Mouse (Mus musculus) small intestine, adult 2 months (tissue): ENCODE measurements around the gene Hist1h2ah. TPM values are rescaled to one million over a fixed set of nuclear protein-coding genes. Genes with fewer than 3 reads are reported as not detected.
A peak's percentile ranks its signal among the peaks of the same experiment; 100 is the strongest.

Experiments used
- H3K27ac ChIP-seq: fragments of 200-500 bp; 2 replicates; pipeline ENCODE4 v1.5.1; 2012; ENCODE audit warnings: low read depth, low read length, control low read depth, inconsistent platforms; ENCODE audit not compliant: insufficient read depth
- H3K27me3 ChIP-seq: fragments of 200-500 bp; 2 replicates; pipeline ENCODE4 v1.6.1; 2012; ENCODE audit warnings: mild to moderate bottlenecking, moderate library complexity, low read length, inconsistent platforms; ENCODE audit not compliant: control insufficient read depth, insufficient read depth
- H3K36me3 ChIP-seq: fragments of 200-500 bp; 2 replicates; pipeline ENCODE4 v1.6.1; 2012; ENCODE audit warnings: mild to moderate bottlenecking, low read length, control low read depth, inconsistent platforms; ENCODE audit not compliant: control insufficient read depth, insufficient read depth
- H3K4me1 ChIP-seq: fragments of 200-500 bp; 2 replicates; pipeline ENCODE4 v1.6.1; 2012; ENCODE audit warnings: low read length, inconsistent platforms, mixed read lengths; ENCODE audit not compliant: control insufficient read depth, insufficient read depth, insufficient read length
- H3K4me3 ChIP-seq: fragments of 200-500 bp; 2 replicates; pipeline ENCODE4 v1.5.1; 2012; ENCODE audit warnings: low read depth, mild to moderate bottlenecking, control low read depth, inconsistent platforms, low read length, moderate library complexity
- CTCF ChIP-seq: fragments of 200-500 bp; IDR thresholded peaks from 2 replicates; pipeline ENCODE4 v1.5.1; 2012; ENCODE audit warnings: low read depth, mild to moderate bottlenecking, control low read depth, inconsistent platforms, low read length, moderate library complexity, mixed read lengths; ENCODE audit not compliant: insufficient replicate concordance, insufficient read length; ENCODE audit errors: extremely low read depth
- POLR2A ChIP-seq: fragments of 200-500 bp; IDR thresholded peaks from 2 replicates; pipeline ENCODE4 v1.6.1; 2012; ENCODE audit warnings: low read depth, mild to moderate bottlenecking, control low read depth, inconsistent platforms, low read length, moderate library complexity
- WGBS: fragments of 180-500 bp; shearing (Covaris S2); methylation state at CpG from one replicate; pipeline ENCODE4 v1.1.7; 2018; 5-methylcytosine and 5-hydroxymethylcytosine counted together
- polyA plus RNA-seq: library from polyadenylated mRNA; depleted of rRNA; stranded (reverse); fragments of >200 nt; gene quantifications from 2 replicates; pipeline ENCODE4 v1.2.3, GENCODE M21; 2012; rRNA removed

Gene Hist1h2ah
- polyA plus RNA-seq, 1 experiment: 238 TPM

DNA sequence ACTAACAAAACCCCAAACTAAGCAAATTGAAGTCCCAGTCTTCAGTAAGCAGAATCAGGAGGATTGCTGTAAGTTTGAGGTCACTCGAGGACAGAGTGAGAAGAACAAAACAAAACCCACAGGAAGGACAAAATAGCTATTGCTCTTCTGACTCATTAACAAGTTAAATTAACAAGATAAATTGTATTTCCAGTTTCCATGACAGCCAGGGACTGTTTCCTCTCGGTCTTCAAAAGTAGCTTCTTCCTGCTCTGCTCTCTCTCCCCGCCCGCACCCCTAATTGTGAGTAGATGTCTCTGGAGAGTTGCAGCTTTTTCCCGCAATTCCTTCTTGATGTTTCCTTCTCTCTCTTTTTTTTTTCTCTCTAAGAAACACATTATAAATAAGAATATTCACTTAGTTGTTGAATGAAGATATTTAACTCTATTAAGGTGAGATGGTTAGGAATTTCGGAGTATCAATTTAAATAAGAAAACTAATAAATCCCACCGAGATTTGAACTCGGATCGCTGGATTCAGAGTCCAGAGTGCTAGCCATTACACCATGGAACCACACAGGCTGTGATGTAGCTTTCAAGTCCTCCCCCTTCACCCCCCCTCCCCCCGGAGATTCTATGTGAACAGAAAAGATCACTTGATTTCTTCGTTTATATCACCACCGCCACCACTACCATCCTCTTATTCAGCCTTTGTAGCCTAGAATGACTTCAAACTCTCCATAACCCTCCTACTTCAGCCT, 39.1 kb downstream of the Hist1h2ah start:
- no peak overlapping the region for H3K27ac ChIP-seq
- H3K36me3 ChIP-seq: no peaks in the 10 kb centered on the region
- H3K27me3 ChIP-seq: peaks cover 56% of the 10 kb centered on the region
- peaks cover 6% of the 10 kb centered on the region; the same call in 1 of the 2 replicates for H3K4me1 ChIP-seq
- TF ChIP-seq POLR2A: no peak
- TF ChIP-seq CTCF: no peak
- WGBS: 7% methylated on average over 12 of the region's 12 CpGs
- H3K4me3 ChIP-seq: 0 out of 2 replicates have a peak overlapping the region, but pooled peaks have one; percentile 24

DNA sequence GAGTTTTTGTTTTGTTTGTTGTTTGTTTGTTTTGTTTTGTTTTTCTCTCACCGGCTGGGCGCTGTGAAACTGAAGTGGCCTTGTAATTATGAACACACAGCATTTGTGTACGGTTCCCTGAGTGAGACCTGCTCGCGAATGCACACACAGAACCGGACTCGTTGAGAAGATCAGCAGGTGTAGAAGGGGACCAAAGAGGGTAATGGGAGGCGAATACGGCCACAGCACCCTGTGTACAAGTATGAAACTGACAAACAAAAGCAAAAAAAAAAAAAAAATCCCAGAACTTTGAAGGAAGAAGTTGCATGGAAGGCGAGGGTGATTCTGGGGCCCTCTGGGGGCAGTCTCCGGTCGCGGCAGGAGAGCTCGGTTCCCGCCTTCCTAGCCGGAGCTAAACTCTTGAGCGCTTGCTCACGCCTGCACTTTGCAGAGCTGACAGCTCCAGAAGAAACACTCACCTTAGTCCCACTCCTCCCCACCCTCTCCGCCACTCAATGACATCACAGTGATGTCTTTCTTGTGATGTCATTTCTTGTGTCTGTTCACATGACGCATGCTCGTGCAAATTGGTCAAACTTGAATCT, 39.9 kb downstream of the Hist1h2ah start:
- 2% methylated on average over 21 of the region's 21 CpGs for WGBS
- TF ChIP-seq CTCF: no peak
- TF ChIP-seq POLR2A: no peak
- Histone ChIP-seq H3K36me3 (no peaks in the 10 kb centered on the region), H3K4me3 (peak overlapping the region; percentile 57), H3K27me3 (peaks cover 56% of the 10 kb centered on the region), H3K4me1 (peaks cover 6% of the 10 kb centered on the region; the same call in 1 of the 2 replicates), H3K27ac (no peak overlapping the region)

DNA sequence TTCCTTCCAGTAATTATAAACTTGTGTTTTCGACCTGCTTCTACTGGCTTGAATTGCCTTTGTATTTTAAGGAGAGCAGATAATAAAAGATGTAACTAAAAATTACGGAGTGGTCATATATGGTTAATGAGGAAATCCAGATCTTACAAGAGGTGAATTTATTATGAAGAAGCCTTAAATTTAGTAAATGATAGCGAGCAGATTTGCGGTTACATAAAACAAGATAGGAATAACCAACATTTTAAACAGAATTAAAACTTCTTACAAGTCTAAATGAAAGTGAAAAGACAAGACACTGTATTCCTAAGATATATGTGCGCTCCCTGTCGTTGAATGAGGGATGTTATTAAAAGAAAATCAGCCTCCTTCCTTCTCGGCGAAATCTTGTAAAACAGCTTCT, 40.5 kb downstream of the Hist1h2ah start:
- no peak overlapping the region for H3K27ac ChIP-seq
- TF ChIP-seq POLR2A (no peak), CTCF (no peak)
- peaks cover 52% of the 10 kb centered on the region for H3K27me3 ChIP-seq
- H3K4me3 ChIP-seq: peak overlapping the region; percentile 57
- 8% methylated on average over 8 of the region's 8 CpGs for WGBS
- H3K36me3 ChIP-seq: no peaks in the 10 kb centered on the region
- peaks cover 6% of the 10 kb centered on the region; the same call in 1 of the 2 replicates for H3K4me1 ChIP-seq

DNA sequence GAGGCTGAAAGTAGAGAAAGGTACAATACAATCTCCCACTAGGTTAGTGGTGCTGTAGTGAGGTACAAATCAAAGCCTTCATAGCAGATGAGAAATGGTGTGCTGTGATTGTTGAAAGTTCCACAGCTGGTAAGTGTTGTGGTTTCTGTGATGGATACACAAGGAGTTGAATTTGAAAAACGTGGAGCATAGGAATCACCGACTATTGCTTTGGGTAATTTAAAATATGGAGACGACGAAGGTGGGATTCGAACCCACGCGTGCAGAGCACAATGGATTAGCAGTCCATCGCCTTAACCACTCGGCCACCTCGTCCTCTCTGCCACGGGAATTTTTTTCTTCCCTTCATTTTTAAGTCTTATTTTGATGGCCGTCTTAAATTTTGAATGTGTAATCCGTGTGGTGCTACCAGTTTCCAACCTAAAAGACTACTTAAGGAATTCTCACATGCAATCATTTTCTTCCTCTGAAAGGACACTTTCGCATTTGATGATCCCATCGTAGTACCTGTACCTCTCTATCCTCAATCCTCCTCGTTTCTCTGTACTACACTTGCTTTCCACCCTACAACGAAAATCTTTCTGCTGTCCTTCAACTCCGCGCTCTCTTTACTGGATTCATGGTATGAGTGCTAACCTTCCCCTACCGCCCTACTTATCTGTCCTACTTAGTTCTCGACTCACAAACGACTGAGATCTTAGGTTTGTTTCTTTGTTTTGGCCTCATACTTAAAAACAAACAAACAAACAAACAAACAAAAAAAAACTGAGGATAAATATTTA, 41.2 kb downstream of the Hist1h2ah start:
- H3K27ac ChIP-seq: no peak overlapping the region
- 8% methylated on average over 22 of the region's 22 CpGs for WGBS
- H3K4me3 ChIP-seq: no peak overlapping the region
- peaks cover 46% of the 10 kb centered on the region for H3K27me3 ChIP-seq
- H3K36me3 ChIP-seq: no peaks in the 10 kb centered on the region
- H3K4me1 ChIP-seq: peaks cover 6% of the 10 kb centered on the region; the same call in 1 of the 2 replicates
- no peak for TF ChIP-seq CTCF
- no peak for TF ChIP-seq POLR2A

DNA sequence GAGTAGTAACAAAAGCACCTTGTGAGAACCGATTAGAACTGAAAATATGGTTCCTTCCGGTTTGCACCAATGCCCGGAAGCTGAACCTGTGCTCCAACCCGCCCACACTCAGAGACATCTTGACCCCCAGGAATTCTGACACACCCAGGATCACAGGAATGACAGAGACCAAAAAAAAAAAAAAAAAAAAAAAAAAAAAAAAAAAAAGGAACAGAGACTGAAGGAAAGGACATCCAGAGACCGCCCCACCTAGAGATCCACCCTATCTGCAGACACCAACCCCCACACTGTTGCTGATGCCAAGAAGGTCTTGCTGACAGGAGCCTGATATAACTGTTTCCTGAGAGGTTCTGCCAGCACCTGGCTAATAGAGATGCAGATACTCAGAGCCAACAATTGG, 42.8 kb downstream of the Hist1h2ah start:
- H3K4me3 ChIP-seq: no peak overlapping the region
- no peak for TF ChIP-seq CTCF
- no peak for TF ChIP-seq POLR2A
- H3K36me3 ChIP-seq: no peaks in the 10 kb centered on the region
- H3K4me1 ChIP-seq: peaks cover 6% of the 10 kb centered on the region; the same call in 1 of the 2 replicates
- peaks cover 32% of the 10 kb centered on the region for H3K27me3 ChIP-seq
- no peak overlapping the region for H3K27ac ChIP-seq
- 87% methylated on average over 5 of the region's 5 CpGs for WGBS

Other genes with a start within 250 kb of the Hist1h2ah start
- gene Hist1h2an, start 248.3 kb downstream of the Hist1h2ah start, polyA plus RNA-seq: 33.8 and 67.8 TPM in 2 replicates
- gene Hist1h2bp, start 248.1 kb downstream of the Hist1h2ah start, polyA plus RNA-seq: 2.7 and 8.3 TPM in 2 replicates
- 31.1 and 32.0 TPM in 2 replicates for gene Hist1h2bq, start 225.4 kb downstream of the Hist1h2ah start, polyA plus RNA-seq
- not detected in 2 replicates for gene Hist1h2ao, start 225.1 kb downstream of the Hist1h2ah start, polyA plus RNA-seq
- 16.0 TPM in 1 of 2 replicates, not detected in the other for gene Hist1h4m, start 223.8 kb downstream of the Hist1h2ah start, polyA plus RNA-seq
- 30.7 and 41.0 TPM in 2 replicates for gene Hist1h4n, start 203.4 kb downstream of the Hist1h2ah start, polyA plus RNA-seq
- gene Hist1h2ap, start 202.1 kb downstream of the Hist1h2ah start, polyA plus RNA-seq: 1,042 and 2,404 TPM in 2 replicates
- 27.4 and 35.4 TPM in 2 replicates for gene Hist1h2br, start 201.8 kb downstream of the Hist1h2ah start, polyA plus RNA-seq
- 0.13 and 0.23 TPM in 2 replicates for gene Zfp184, start 90.5 kb downstream of the Hist1h2ah start, polyA plus RNA-seq
- gene Pom121l2, start 54.4 kb downstream of the Hist1h2ah start, polyA plus RNA-seq: not detected in 2 replicates
- 1.2 and 2.0 TPM in 2 replicates for gene Prss16, start 25.8 kb downstream of the Hist1h2ah start, polyA plus RNA-seq
- gene Hist1h2bk, start 302 bp upstream of the Hist1h2ah start, polyA plus RNA-seq: 34.9 and 41.4 TPM in 2 replicates
- gene Hist1h4i, start 5.8 kb upstream of the Hist1h2ah start, polyA plus RNA-seq: 6.3 and 10.1 TPM in 2 replicates
- 22.6 and 24.8 TPM in 2 replicates for gene Hist1h2ag, start 7.4 kb upstream of the Hist1h2ah start, polyA plus RNA-seq
- gene Hist1h2bj, start 7.6 kb upstream of the Hist1h2ah start, polyA plus RNA-seq: 16.9 and 21.2 TPM in 2 replicates
- gene Vmn1r188, start 48.9 kb upstream of the Hist1h2ah start, polyA plus RNA-seq: not detected in 2 replicates
- not detected in 2 replicates for gene Vmn1r189, start 70.3 kb upstream of the Hist1h2ah start, polyA plus RNA-seq
- gene Vmn1r191, start 148.4 kb upstream of the Hist1h2ah start, polyA plus RNA-seq: not detected in 2 replicates
- not detected in 2 replicates for gene Vmn1r192, start 155.6 kb upstream of the Hist1h2ah start, polyA plus RNA-seq
- gene Vmn1r193, start 187.6 kb upstream of the Hist1h2ah start, polyA plus RNA-seq: not detected in 2 replicates
- gene Vmn1r194, start 208.6 kb upstream of the Hist1h2ah start, polyA plus RNA-seq: not detected in 2 replicates
- not detected in 2 replicates for gene Vmn1r195, start 235.0 kb upstream of the Hist1h2ah start, polyA plus RNA-seq